In the genomic region with DNA sequence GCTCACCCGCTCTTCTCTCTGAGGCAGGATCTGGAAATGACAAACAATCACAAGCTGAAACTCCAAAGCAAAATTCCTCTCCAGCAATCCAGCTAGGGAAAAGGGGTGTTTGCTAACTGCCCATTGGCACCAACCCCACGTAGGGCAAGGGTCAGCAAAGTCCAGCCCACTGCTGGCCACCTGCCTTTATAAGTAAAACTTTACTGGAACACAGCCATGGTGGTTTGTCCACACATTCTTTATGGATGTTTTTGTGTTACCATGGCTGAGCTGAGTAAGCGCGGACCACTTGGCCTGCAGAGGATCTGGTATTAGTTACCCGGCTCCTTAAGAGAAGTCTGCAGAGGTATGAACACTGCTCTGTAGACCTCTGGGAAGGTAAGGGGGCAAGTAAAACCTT, we compare ENCODE assay signal across 10 mouse cellular contexts.
DNase-seq lines count a peak whose midpoint lies in the region; ATAC-seq lines count a peak whose summit lies in the region.
"Had no signal": no experiment of that assay in that cellular context is flagged by ENCODE, and none has a peak within 500 bp of the region (broad histone marks: within the 10 kb centered on the region; RNA-seq: fewer than 3 reads in every experiment).

No protein-coding gene starts in this region.

- no peak overlapping the region for H3K9ac ChIP-seq in kidney, embryonic 16.5 days (replicated peaks; ENCODE audit: low read length)

- H3K9me3 ChIP-seq in kidney, embryonic 16.5 days (ENCODE audit: low read length): peaks cover 3% of the 10 kb centered on the region; the same call in 1 of the 2 replicates

- no peak for ATAC-seq in kidney, embryonic 16.5 days (ENCODE audit: low FRiP score, low TSS enrichment)

- WGBS in kidney, embryonic 16.5 days: 88% methylated on average over 5 of the region's 5 CpGs

- no peak overlapping the region for H3K4me3 ChIP-seq in kidney, embryonic 16.5 days (ENCODE audit: low read length)

- DNase-seq in adrenal gland, adult 2 months: peak; percentile 40
- DNase-seq in adrenal gland, adult 18-20 months (ENCODE audit: low spot score in 2 of 2): no peak
- peak; percentile 84 for DNase-seq in kidney, adult 18-20 months
- DNase-seq in NIH3T3 (ENCODE audit: low read depth): peak; percentile 99
- DNase-seq in kidney, postnatal 36 days: peak; percentile 88
- DNase-seq in embryo, embryonic 9.5 days (ENCODE audit: extremely low spot score): no peak
- no peak for DNase-seq in left cerebral cortex, adult 9 months (ENCODE audit: low spot score in 2 of 2)
- DNase-seq: gastrocnemius, postnatal 10 days; midbrain, embryonic 14.5 days had no signal

- peaks cover 17% of the 10 kb centered on the region for H3K4me1 ChIP-seq in kidney, embryonic 16.5 days (ENCODE audit: insufficient read depth, low read length)

- H3K27me3 ChIP-seq in kidney, embryonic 16.5 days (ENCODE audit: insufficient read depth, low read length): no peaks in the 10 kb centered on the region

- H3K4me2 ChIP-seq in kidney, embryonic 16.5 days (replicated peaks; ENCODE audit: low read depth, low read length): no peak overlapping the region

- H3K27ac ChIP-seq in kidney, embryonic 16.5 days (ENCODE audit: low read length): no peak overlapping the region

- H3K36me3 ChIP-seq in kidney, embryonic 16.5 days (ENCODE audit: insufficient read depth, low read length): peaks cover 20% of the 10 kb centered on the region

Comparison
In these comparisons a context has a peak if more than half of its experiments do, and no peak if none do; other contexts are left out.
1. DNase-seq: peak in adrenal gland, adult 2 months (single experiment), kidney, adult 18-20 months (single experiment), NIH3T3 (single experiment) and kidney, postnatal 36 days (2 of 2); none in adrenal gland, adult 18-20 months (0 of 2), embryo, embryonic 9.5 days (single experiment) and left cerebral cortex, adult 9 months (0 of 2).